Mouse (Mus musculus) left cerebral cortex, postnatal 25 days (tissue): ENCODE results near the gene Sorcs2. TPM values are rescaled to one million over a fixed set of nuclear protein-coding genes. Genes with fewer than 3 reads are reported as not detected.
"Not testable (repeated sequence)": the region's sequence is repeated elsewhere in the genome, so short reads cannot be mapped to it uniquely, and the experiment has no call there.

Experiments
- DNase-seq, 2 experiments: peaks; one replicate each; pipeline ENCODE4 v3.0.0; 2022; ENCODE audit warnings: low spot score in 2 of 2, mixed read lengths in 1 of 2
- intact Hi-C: fragments of 180-260 bp; cut with DNase I; formaldehyde crosslinking; loops from one replicate; pipeline ENCODE4 v1.15.1; 2025
- total RNA-seq, 2 experiments: library from RNA; stranded (reverse); gene quantifications; 2 replicates each; pipeline ENCODE4 v1.2.3; 2021

Gene Sorcs2
- total RNA-seq, 2 experiments from 2014 or later, result 39.2 to 43.8 TPM

DNA sequence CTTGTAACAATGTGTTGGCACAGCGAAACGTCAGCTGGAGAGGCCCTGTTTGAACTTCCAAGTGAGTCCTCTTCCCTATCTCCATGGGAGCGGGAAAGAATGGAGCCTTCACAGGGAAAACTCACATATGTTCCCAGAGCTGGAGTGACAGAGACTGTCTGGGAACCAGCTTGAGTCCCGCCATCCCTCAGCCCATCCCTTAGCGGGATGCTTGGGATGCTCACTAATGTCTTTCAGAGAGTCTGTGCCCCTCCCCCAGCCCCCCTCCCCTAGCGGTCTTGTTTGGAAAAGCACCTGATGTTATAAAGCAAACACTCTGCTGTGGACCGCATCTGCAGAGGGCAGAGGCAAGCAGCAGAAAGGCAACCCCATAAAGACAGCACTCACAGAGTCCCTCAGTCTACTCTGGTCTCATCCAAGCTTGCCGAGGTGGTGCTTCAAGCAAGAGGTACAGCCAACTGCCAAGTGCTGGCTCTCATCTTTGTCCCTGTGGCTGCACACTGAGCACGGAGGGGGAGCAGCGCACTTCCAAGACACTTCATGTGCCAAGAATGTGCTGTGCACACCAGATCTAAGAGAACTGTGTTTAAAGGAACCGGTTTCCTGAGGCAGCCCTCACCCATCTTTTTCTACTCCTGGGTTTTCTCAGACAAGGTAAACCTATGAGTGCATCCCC is 3.0 kb downstream of the Sorcs2 start:
- intact Hi-C loops, result loop anchor here (5.0 kb wide), 3 partner anchors 103 to 248 kb away; no protein-coding TSS in a partner anchor
- peak in 1 of 2 experiments; percentile 39 for DNase-seq

DNA sequence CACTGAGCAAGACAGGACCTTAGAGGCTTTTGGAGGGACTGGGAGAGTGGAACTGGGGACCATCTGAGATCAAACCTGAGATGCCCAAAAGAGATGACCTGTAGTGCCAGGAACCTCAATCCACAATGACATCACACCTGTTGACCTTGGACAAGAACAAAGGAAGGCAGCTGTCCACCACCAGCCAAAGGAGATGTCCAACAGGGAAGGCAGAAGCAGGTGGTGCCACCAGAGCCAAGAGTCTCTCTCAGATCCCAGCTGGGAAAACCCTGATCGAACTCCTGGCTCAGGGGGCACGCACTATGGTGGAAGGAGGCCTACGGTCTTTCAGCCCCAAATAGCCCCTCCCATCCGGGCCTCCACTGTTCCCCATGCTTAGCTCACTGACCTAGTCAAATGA is 6.2 kb downstream of the Sorcs2 start:
- no peak for DNase-seq
- intact Hi-C loops, result no loop called here

DNA sequence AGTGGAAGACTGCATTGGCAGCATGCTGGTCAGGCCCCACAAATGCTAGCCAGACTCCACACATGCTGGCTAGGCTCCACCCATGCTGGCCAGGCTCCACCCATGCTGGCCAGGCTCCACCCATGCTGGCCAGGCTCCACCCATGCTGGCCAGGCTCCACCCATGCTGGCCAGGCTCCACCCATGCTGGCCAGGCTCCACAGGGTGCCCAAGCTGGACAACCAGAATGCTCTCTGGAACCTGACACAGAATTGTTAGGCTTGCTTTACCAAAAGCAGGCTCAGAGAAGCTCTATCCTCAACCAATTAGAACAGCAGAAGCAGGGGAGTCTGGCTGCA is 7.4 kb downstream of the Sorcs2 start:
- intact Hi-C loops, DNase-seq: not testable (repeated sequence)

DNA sequence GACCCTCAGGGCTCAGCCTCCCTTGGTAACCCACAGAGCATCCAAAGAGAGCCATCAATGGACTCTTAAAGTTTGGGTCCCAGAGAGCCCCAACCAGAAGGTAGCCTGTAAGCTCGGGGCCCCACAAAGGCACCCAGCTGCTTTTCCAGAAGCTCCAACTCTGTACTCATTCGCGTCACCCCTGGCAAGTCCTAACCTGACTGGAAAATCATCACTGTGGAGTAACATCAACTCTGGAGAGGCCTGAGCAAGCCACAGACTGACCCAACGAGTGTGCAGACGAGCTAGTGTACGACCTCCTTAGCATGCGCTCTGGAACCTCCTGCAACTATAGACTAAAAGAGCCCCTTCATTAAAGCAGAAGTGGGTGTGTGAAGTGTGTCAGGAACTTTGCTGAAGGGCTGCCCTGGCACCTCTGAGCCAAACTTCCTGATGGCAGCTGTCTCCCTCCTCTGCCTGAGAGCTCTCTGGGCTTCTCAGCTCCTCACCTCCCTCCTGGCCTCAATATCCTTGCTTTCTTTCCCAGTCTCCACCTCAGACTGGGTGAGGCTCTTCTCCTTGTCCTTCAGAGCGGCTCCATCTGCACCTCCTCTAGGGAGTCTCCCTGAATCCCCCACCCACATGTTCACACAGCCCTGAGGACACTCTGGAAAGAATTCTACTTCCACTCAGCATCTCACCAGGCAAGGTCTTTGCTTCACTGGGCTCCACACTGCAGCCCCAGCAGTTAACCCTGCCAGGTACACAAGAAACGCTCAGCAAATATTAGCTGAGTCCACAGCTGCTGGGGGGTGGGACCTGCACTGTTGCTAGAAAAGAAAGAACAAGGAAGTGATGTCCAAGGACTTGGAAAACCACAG is 8.0 kb downstream of the Sorcs2 start:
- DNase-seq, result peak in 1 of 2 experiments; percentile 22
- intact Hi-C loops, result no loop called here

DNA sequence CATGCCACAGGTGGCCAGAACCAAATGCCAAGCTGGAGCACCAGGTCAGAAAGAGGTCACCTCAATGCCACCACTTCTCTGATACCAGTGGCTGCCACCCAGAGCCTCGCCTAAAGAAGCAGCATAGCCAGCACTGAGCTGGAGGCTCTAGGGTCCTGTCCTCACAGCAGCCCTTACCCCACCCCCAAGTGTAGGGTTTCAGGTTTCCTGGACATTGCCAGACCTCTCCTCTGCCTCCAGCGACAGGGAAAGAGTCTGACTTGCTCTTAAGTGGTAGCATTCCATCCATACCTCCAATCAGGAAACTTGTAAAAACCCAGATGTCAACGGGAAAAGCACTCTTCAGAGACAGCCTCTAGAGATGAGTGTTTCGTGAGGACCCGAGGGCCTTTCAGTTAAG is 12.9 kb downstream of the Sorcs2 start:
- intact Hi-C loops, result no loop called here
- no peak for DNase-seq

DNA sequence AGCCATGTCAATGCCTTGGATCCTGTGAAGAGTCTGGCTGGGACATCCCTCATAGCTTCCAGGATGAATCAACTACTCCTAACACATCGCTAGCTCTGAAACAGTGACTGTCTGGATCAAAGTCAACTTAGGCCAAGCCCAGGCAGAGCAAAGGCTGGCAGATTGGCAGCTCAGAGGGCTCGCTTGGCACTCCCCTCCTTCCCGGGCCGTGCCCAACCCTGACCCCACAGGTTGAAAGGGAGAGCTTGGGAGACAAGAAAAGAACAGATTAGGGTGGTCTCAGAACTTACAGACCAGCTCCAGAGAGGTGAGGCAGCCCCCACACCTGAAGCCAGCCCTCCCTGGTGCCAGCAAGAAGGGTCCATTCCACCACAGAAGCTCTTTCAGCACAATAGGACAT is 14.5 kb downstream of the Sorcs2 start:
- no peak for DNase-seq
- intact Hi-C loops, result no loop called here

DNA sequence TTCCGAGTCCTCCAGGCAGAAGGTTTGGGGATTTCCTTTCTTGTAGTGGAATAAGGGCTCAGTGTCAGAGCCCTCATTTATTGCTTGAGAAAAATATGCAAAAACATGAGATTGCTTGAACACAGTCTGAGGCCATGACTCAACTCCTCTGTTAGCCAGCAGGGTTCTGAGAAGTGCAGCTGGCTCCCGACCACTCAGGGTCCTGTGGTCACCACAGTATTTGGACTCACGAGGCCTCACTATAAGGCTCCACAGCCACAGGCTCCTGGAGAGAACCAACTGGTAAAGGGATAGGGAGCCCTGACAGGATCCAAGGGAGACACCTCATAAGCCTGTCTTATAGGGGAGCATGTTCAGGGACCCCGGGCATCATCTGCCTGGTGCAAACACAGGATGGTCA is 15.2 kb downstream of the Sorcs2 start:
- no peak for DNase-seq
- intact Hi-C loops, result no loop called here

DNA sequence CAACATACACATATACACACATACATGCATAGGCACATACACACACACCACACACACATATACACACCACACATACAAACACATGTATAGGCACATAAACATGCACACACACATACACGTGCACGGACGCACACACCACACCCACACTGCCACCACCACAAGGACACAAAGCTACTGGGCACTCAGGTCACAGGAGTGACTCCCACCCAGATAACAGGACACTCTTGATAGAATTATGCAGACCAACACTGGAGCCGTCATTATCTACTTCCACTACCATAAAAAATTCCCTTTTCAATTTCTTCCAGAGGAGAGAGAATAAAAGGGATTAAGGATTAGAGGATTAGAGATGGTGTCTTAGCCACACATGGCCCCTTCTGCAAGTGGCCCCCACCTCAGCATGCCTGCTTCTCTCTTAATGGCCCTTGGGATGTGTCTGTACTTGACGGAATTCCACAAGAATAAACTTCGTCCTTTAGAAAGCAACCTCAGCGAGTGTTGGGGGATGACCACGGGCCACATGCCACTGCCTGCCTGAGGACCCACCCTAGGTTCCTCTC is 15.7 kb downstream of the Sorcs2 start:
- intact Hi-C loops, result no loop called here
- no peak for DNase-seq

DNA sequence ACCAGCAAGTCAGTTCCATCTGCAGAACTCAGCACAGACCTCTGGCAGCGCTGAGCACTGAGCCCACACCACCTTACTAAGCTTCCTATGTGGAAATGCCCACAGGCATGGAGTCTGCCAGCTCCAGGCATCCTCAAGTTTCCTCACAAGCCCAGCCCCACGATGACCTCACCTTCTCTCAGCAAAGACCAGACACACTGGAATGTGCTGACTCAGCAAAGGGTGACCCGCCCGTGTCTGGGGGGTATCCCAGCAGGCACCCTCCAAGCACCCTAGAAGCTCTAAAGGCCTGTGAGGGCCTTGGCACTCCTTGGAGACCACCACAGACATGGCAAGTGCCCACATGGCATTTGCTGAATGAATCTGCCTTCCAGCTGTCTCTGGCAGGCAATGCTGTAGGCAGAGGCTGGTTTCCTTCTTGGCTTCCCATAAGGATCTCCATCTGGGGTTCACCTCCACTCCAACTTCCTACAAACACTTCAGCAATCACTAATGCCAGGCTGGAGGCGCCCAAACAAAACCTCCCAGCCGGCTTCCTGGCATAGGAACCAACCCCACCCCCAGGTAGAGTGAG is 17.9 kb downstream of the Sorcs2 start:
- peak; percentile 37 to 86 for DNase-seq

DNA sequence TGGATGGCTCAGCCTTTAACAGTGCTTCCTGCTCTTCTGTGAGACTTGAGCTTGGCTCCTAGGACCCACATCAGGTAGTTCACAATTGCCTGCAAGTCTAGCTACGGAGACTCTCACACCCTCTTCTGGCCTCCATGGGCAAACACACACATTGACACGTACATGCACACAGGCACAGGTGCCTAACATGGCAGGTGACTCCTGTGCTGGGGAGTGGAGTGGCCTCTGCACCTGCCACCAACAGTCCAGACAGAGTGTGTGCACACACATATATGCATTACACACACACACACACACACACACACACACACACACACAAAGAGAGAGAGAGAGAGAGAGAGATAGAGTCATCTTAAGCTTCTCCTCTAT is 19.6 kb downstream of the Sorcs2 start:
- no peak for DNase-seq
- intact Hi-C loops, result no loop called here

More for the DNA sequence above, 17.9 kb downstream of the Sorcs2 start:
- intact Hi-C loops, result no loop called here

DNA sequence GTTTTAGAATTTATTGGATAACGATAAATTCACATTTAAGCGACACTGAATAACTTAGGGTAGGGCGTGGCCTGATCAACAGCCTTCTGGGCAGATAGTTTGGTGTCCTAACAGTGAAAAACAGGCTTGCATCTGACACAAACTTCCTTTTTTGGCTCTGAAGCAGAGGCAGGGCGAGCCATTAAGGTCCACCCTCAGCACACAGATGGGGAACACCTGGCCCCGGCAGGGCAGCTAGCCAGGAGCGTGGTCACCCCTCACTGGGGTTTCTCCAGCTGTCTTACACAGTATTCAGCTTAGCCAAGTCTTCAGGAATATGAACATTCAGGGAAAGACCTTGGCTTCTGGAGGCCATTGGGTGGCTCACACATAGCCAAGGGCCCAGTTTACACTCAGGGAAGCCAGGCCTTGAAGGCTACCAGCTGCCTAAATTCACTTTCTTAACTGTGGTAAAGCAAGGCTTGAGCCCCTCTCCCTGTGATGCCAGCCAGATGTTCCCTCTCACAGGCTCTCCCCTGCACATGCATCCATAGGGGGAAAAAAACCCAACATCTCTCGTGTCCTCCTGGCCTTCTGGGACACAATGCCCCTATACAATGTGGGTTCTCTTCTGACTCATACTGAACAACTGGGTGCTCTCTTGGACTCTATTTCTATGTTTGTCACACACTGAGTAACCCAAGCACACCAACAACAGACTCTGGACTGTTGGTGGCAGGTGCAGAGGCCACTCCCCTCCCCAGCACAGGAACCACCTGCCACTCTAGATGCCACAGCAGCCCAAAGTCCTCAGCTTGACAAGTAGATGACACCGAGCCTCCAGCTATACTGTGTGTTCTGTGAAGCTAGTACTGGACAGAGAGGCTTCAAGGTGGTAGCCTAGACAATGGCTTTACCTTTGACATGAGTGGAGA is 20.2 kb downstream of the Sorcs2 start:
- no peak for DNase-seq
- intact Hi-C loops, result no loop called here

DNA sequence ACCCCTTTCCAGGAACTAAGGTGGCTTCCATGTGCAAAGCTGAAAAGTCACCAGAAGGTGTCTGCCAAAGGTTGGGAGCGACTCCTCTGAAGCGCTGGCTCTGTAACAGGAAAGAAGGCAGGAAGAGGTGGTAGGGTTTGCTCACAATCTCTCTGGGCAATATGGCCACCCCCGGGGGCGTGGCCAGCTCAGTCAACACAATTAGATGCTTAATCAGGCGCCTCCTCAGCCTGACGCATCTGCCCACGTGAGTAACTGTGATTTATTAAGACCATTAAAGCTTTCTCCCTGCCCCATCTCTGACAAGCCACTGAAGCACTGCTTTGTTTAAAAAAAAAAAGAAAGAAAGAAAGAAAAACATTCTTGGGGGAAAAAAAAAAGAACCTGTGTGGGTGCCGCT is 22.1 kb downstream of the Sorcs2 start:
- intact Hi-C loops, result no loop called here
- DNase-seq, result no peak

DNA sequence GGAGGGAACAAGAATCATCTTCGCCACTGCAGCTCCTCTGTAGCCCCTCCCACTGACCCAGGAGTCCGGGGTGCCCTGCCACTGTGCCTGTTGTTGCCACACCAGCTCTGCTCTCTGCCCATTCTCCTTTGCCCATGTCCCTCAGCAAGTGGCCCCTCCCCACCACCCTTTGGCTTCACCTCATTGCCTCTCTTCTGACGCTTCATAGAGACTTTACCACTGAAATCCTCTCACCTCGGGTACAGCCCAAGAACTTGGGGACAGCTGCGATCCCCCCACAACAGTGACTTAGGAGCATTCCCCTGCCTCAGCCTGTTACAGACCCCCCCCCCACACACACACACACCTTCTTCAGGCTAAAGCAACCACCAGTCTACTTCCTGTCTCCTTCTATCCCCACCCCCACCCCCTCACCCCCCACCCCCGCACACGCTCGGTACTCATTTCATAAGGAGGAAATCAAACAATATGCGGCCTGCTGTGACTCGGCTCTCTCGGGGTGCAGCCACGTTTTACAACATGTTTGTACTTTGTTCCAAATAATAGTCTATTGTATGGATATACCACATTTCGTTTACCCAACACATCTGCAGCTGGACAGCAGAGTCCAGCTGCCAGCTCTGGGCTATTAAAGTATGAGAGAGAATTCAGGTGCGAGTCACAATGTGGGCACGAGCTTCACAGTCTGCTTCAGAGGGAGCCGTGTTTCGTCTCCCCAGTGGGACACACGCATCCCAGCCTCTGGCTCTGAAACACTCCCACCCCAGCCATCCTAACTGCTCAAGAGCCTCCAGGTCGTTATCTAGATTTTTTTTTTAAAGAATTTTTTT is 23.5 kb downstream of the Sorcs2 start:
- no peak for DNase-seq
- intact Hi-C loops, result no loop called here

DNA sequence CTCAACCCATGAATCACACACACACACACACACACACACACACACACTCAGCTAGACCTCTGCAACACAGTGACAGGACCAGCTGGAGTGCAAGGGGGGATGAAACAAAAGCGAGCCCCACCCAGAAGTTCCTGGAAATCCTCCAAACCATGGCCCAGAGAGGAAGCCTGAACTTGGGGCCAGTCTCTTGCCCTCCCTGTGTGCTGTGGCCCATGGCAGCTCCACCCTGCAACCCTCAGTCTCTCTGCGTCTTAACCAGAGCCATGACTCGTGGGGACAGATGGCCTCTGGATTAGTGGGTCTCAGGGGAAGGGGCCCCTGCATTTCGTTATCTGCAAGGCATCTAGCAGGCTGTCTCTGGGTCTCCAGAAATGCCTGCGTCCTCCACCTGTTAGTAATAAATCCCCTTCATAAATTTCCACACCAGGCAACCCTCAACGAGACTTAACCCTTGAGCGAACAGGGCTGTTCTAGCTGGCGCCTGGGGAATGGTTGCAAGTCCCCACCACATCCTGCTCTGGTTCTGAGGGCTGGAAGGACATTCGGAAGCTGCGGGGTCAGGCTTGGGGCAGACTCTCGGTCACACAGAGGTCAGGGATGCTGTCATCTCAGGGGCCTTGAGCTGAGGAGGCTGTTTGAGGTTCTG is 24.6 kb downstream of the Sorcs2 start:
- intact Hi-C loops, result no loop called here
- no peak for DNase-seq

DNA sequence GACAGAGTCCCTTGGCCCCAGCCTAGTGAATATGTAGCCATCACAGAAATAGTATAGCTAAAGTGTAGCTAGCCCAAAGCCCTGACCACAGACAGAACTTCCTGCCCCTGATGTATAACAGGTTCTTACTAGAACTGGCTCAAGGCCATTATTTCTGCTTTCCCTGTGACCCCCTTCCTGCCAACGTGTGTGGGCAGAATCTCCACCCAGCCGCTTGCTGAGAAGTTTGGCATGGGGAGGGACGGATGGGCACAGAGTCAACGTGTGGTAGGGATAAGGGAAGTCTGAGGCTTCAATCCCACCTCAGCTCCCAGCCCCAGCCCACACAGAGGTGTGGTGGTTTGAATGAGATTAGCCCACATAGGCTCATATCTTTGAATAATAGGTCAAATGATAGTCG is 26.2 kb downstream of the Sorcs2 start:
- intact Hi-C loops, result no loop called here
- DNase-seq, result no peak

DNA sequence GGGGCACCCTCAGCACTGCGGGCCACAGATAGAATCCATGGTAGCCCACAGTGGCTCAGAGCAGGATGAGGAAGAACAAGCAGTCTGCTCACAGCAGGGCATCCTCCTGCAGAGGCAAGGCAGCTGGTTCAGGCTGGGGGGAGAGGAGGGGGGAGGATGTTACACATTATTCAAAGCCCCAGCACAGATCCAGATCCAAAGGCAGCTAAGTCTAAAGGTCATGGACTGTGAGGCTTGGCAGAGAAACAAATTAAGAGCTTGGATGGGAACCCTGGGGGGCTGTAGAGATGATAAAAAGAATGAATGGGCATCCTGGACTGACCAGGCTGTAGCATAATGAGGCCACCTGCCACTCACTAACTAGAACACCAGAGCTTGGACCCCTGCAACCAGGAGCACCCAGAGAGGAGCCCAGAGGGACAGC is 28.7 kb downstream of the Sorcs2 start:
- intact Hi-C loops, result loop anchor here (5.0 kb wide), 1 partner anchor 47 kb away; no protein-coding TSS in a partner anchor
- DNase-seq, result no peak

DNA sequence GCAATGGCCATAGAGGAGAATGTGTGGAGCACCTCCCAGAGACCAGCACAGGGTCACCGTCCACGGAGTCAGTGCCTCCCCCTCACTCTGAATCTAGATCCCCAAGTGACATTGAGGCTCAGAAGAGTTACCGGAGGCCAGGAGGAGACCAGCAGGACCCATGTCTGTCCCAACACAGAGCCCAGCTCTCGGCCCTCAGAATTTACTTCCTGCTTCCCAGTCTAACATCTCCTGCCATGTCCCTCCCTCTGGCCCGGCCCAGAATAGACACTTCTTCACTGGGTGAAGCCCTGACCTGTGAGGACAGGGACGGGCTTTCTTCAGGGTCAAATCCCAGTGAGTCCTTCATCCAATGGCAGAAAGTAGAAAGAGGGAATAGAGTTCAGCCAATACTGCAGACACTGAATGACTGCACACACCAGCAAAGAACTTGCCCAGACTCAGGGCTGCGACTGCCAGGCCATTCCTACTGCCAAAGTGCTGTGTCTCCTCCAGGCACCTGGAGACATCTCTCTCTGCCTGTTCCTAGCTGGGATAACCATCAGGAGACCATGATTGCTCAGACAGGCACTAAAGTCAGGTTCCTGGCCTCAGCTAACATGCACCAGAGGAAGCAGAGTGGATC is 29.3 kb downstream of the Sorcs2 start:
- no peak for DNase-seq
- intact Hi-C loops, result loop anchor here (5.0 kb wide), 1 partner anchor 46 kb away; no protein-coding TSS in a partner anchor

DNA sequence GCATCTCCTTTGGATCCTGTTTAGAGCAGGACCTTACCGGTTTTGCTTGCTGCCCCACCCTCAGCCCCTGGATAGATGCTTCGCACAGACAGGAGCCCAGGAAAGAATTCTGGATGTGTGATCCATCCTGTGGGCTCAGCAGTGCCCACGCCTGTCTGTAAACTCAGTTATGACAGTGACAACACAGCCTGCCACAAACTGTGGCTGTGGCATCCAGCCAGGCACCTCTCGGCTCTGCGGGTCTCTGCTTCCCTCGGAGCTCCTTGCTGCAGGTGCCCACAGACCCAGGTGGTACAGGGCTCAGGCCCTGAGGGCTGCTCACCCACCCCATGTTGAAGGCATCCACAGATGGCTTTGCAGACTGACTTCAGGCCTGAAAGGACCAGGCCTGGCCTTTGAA is 30.0 kb downstream of the Sorcs2 start:
- intact Hi-C loops, result loop anchor here (5.0 kb wide), 1 partner anchor 46 kb away; no protein-coding TSS in a partner anchor
- DNase-seq, result peak; percentile 42 to 59
